Mouse (Mus musculus): ENCODE measurements around the gene Slc30a10.

- TF ChIP-seq CTCF (IDR thresholded peaks at IDR 0.05; ENCODE audit: borderline replicate concordance, control insufficient read depth, extremely low read depth, insufficient read depth, low read length, poor library complexity) (no peak), POLR2A (IDR thresholded peaks at IDR 0.05; ENCODE audit: control insufficient read depth, extremely low read depth, insufficient read depth, low read length, poor library complexity) (no peak)
Measured at GRCm38 (mm10) chr1:185469551-185470021, 14.9 kb downstream of the Slc30a10 start.

All from thymus, adult 2 months (tissue).